Mouse (Mus musculus) hindbrain, embryonic 14.5 days (tissue): Measurements from ENCODE around the gene Zdhhc15. TPM values are rescaled to one million over a fixed set of nuclear protein-coding genes. Genes with fewer than 3 reads are reported as not detected.
A peak's percentile ranks its signal among the peaks of the same experiment; 100 is the strongest.
"Not testable (repeated sequence)": the region's sequence is repeated elsewhere in the genome, so short reads cannot be mapped to it uniquely, and the experiment has no call there.

Source experiments
- ATAC-seq: fragments of 200-750 bp; cut with Nextera tagmentation; 2 replicates; pipeline ENCODE4 v1.8.0; 2017; ENCODE audit warnings: moderate number of reproducible peaks, mild to moderate bottlenecking, moderate TSS enrichment, moderate library complexity; ENCODE audit not compliant: low FRiP score
- DNase-seq: peaks from one replicate; pipeline ENCODE4 v3.0.0-alpha.2; 2015; ENCODE audit warnings: low spot score
- H3K27ac ChIP-seq: fragments of 300-500 bp; sonication (generic); 2 replicates; pipeline ENCODE4 v1.5.1; 2014; ENCODE audit warnings: mild to moderate bottlenecking, moderate library complexity
- H3K27me3 ChIP-seq: fragments of 300-500 bp; sonication (generic); 2 replicates; pipeline ENCODE4 v1.6.1; 2014; ENCODE audit warnings: mild to moderate bottlenecking, low read length, mixed read lengths; ENCODE audit not compliant: control insufficient read depth, insufficient read depth
- H3K36me3 ChIP-seq: fragments of 300-500 bp; sonication (generic); replicated peaks from 2 replicates; pipeline ENCODE4 v1.6.1; 2014; ENCODE audit not compliant: control insufficient read depth, insufficient read depth
- H3K4me1 ChIP-seq: fragments of 300-500 bp; sonication (generic); replicated peaks from 2 replicates; pipeline ENCODE4 v1.6.1; 2014; ENCODE audit warnings: antibody characterized with exemption, low read length, mixed read lengths; ENCODE audit not compliant: control insufficient read depth, insufficient read depth
- H3K4me2 ChIP-seq: fragments of 300-500 bp; sonication (generic); replicated peaks from 2 replicates; pipeline ENCODE4 v1.6.1; 2014; ENCODE audit warnings: mild to moderate bottlenecking, moderate library complexity
- H3K4me3 ChIP-seq: fragments of 300-500 bp; sonication (generic); replicated peaks from 2 replicates; pipeline ENCODE4 v1.5.1; 2014; ENCODE audit warnings: mild to moderate bottlenecking, low read length
- H3K9ac ChIP-seq: fragments of 300-500 bp; sonication (generic); 2 replicates; pipeline ENCODE4 v1.6.1; 2014
- H3K9me3 ChIP-seq: fragments of 300-500 bp; sonication (generic); 2 replicates; pipeline ENCODE4 v1.6.1; 2016; ENCODE audit warnings: low read length; ENCODE audit not compliant: control insufficient read depth
- WGBS: fragments of 180-500 bp; shearing (Covaris S2); extraction: QIAGEN DNeasy Blood & Tissue Kit; methylation state at CpG from one replicate; pipeline ENCODE4 v1.1.7; 2014; 5-methylcytosine and 5-hydroxymethylcytosine counted together
- polyA plus RNA-seq: library from polyadenylated mRNA; unstranded; fragments of >200 nt; fragmentation: Nextera tagmentation; extraction: Ambion mirVana; gene quantifications from 2 replicates; pipeline ENCODE4 v1.2.1, GENCODE M21; 2014

Gene Zdhhc15
- 5.9 and 6.0 TPM in 2 replicates for polyA plus RNA-seq

GRCm38 (mm10) chrX:104670757-104671549, at the start of gene Zdhhc15:
Gene Zdhhc15 (minus strand): TSS chrX:104671064.
- WGBS = 13% methylated on average over 14 of the region's 31 CpGs
- H3K27me3 ChIP-seq = peaks cover 19% of the 10 kb centered on the region
- H3K4me2 ChIP-seq = peak within 1 kb of the TSS; percentile 63
- no peaks in the 10 kb centered on the region for H3K36me3 ChIP-seq
- peak; percentile 55 for DNase-seq
- ATAC-seq = peak; percentile 95
- 0 out of 2 replicates have a peak, but pooled peaks cover 4% of the 10 kb centered on the region for H3K4me1 ChIP-seq
- H3K27ac ChIP-seq = peak within 1 kb of the TSS; percentile 32; the same call in 1 of the 2 replicates
- no peaks in the 10 kb centered on the region for H3K9me3 ChIP-seq
- peak within 1 kb of the TSS; percentile 50 for H3K4me3 ChIP-seq
- peak within 1 kb of the TSS; percentile 64 for H3K9ac ChIP-seq

GRCm38 (mm10) chrX:104707935-104708334, 37.1 kb upstream of the Zdhhc15 start:
- no peaks in the 10 kb centered on the region for H3K36me3 ChIP-seq
- ATAC-seq (no peak), DNase-seq (no peak)
- WGBS = 95% methylated on average over 2 of the region's 2 CpGs
- H3K9me3 ChIP-seq = no peaks in the 10 kb centered on the region
- no peak overlapping the region for H3K4me2 ChIP-seq
- H3K27ac ChIP-seq = no peak overlapping the region
- H3K9ac ChIP-seq = no peak overlapping the region
- no peaks in the 10 kb centered on the region for H3K4me1 ChIP-seq
- 0 out of 2 replicates have a peak, but pooled peaks cover 3% of the 10 kb centered on the region for H3K27me3 ChIP-seq
- H3K4me3 ChIP-seq = no peak overlapping the region

GRCm38 (mm10) chrX:104669850-104670756, 761 bp downstream of the Zdhhc15 start:
- 23% methylated on average over 19 of the region's 19 CpGs for WGBS
- ATAC-seq (peak; percentile 40), DNase-seq (no peak)
- Histone ChIP-seq H3K9ac (peak overlapping the region; percentile 64), H3K4me1 (0 out of 2 replicates have a peak, but pooled peaks cover 4% of the 10 kb centered on the region), H3K27me3 (peaks cover 19% of the 10 kb centered on the region), H3K4me2 (peak overlapping the region; percentile 63), H3K36me3 (no peaks in the 10 kb centered on the region), H3K9me3 (no peaks in the 10 kb centered on the region), H3K4me3 (peak overlapping the region; percentile 50), H3K27ac (peak overlapping the region; percentile 32; the same call in 1 of the 2 replicates)

- H3K4me3 ChIP-seq = no peak overlapping the region
- no peaks in the 10 kb centered on the region for H3K36me3 ChIP-seq
- no peak overlapping the region for H3K4me2 ChIP-seq
- WGBS = 88% methylated on average over 1 of the region's 1 CpGs
- H3K4me1 ChIP-seq = no peaks in the 10 kb centered on the region
- no peak overlapping the region for H3K9ac ChIP-seq
- H3K27me3 ChIP-seq = no peaks in the 10 kb centered on the region; the same call in 1 of the 2 replicates
- no peak overlapping the region for H3K27ac ChIP-seq
- ATAC-seq (no peak), DNase-seq (no peak)
- no peaks in the 10 kb centered on the region for H3K9me3 ChIP-seq
These were observed 13.9 kb downstream of the Zdhhc15 start for GRCm38 (mm10) chrX:104656976-104657375.

GRCm38 (mm10) chrX:104612531-104612930, 58.3 kb downstream of the Zdhhc15 start:
- 97% methylated on average over 10 of the region's 10 CpGs for WGBS
- Histone ChIP-seq H3K4me1 (no peaks in the 10 kb centered on the region), H3K9me3 (no peaks in the 10 kb centered on the region), H3K4me3 (no peak overlapping the region), H3K27ac (no peak overlapping the region), H3K9ac (no peak overlapping the region), H3K27me3 (0 out of 2 replicates have a peak, but pooled peaks cover 5% of the 10 kb centered on the region), H3K36me3 (no peaks in the 10 kb centered on the region), H3K4me2 (no peak overlapping the region)
- ATAC-seq = no peak
- DNase-seq = no peak

GRCm38 (mm10) chrX:104603738-104604430, 67.0 kb downstream of the Zdhhc15 start:
- H3K27me3 ChIP-seq, H3K9me3 ChIP-seq, ATAC-seq, H3K4me1 ChIP-seq, H3K9ac ChIP-seq, H3K27ac ChIP-seq, H3K4me2 ChIP-seq, H3K36me3 ChIP-seq, DNase-seq, H3K4me3 ChIP-seq: not testable (repeated sequence)
- no CpG with 5 or more reads among the region's 7 CpGs for WGBS

GRCm38 (mm10) chrX:104602168-104602859, 68.5 kb downstream of the Zdhhc15 start:
- 85% methylated on average over 8 of the region's 13 CpGs for WGBS

GRCm38 (mm10) chrX:104573946-104574345, 96.9 kb downstream of the Zdhhc15 start:
- no peak overlapping the region for H3K27ac ChIP-seq
- 0 out of 2 replicates have a peak, but pooled peaks cover 9% of the 10 kb centered on the region for H3K27me3 ChIP-seq
- no peaks in the 10 kb centered on the region for H3K9me3 ChIP-seq
- no peak overlapping the region for H3K4me3 ChIP-seq
- no peaks in the 10 kb centered on the region for H3K4me1 ChIP-seq
- DNase-seq = no peak
- WGBS = 68% methylated on average over 5 of the region's 5 CpGs
- no peaks in the 10 kb centered on the region for H3K36me3 ChIP-seq
- no peak overlapping the region for H3K9ac ChIP-seq
- no peak for ATAC-seq
- no peak overlapping the region for H3K4me2 ChIP-seq

More at GRCm38 (mm10) chrX:104602168-104602859, 68.5 kb downstream of the Zdhhc15 start:
- ATAC-seq, H3K4me2 ChIP-seq, H3K27me3 ChIP-seq, H3K36me3 ChIP-seq, H3K9ac ChIP-seq, H3K9me3 ChIP-seq, H3K27ac ChIP-seq, DNase-seq, H3K4me1 ChIP-seq, H3K4me3 ChIP-seq: not testable (repeated sequence)
